In the genomic region with DNA sequence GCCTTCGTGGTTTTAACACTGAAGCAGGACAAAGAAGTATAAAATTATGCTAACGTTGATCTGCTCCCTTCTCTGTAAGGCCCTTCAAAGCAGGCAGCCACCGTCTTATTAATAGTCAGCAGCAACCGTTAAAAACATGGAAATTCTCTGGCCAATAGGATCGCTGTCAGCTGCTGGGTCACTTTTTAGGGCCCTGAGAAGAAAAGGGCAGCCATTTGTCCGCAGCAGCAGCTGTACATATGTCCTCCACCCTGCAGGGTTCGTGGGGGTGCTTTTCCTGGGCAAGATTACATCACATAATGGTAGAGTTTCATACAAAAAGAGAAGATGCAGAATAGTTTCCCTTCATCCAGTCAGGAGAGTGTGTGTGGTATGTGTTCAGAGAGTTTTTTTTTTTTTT, we compare ENCODE assay signal across 10 mouse cellular contexts. TPM values are rescaled to one million over a fixed set of nuclear protein-coding genes. Genes with fewer than 3 reads are reported as not detected.
A peak's percentile ranks its signal among the peaks of the same experiment; 100 is the strongest.
DNase-seq lines count a peak whose midpoint lies in the region; ATAC-seq lines count a peak whose summit lies in the region.
"Had no signal": no experiment of that assay in that cellular context is flagged by ENCODE, and none has a peak within 500 bp of the region (broad histone marks: within the 10 kb centered on the region; RNA-seq: fewer than 3 reads in every experiment).

No protein-coding gene starts in this region.

- peaks cover 42% of the 10 kb centered on the region for H3K36me3 ChIP-seq in heart, embryonic 12.5 days
- H3K36me3 ChIP-seq in forebrain, embryonic 15.5 days, result peaks cover 48% of the 10 kb centered on the region
- H3K36me3 ChIP-seq in midbrain, embryonic 10.5 days, result peaks cover 57% of the 10 kb centered on the region

- H3K9ac ChIP-seq in heart, embryonic 12.5 days, result 0 out of 2 replicates have a peak overlapping the region, but pooled peaks have one; percentile 15
- H3K9ac ChIP-seq in forebrain, embryonic 15.5 days (replicated peaks), result peak overlapping the region; percentile 16; the same call in 1 of the 2 replicates

- H3K27me3 ChIP-seq in heart, embryonic 12.5 days (replicated peaks), result no peaks in the 10 kb centered on the region
- no peaks in the 10 kb centered on the region for H3K27me3 ChIP-seq in forebrain, embryonic 15.5 days
- no peaks in the 10 kb centered on the region for H3K27me3 ChIP-seq in midbrain, embryonic 10.5 days (ENCODE audit: low read depth, poor library complexity, severe bottlenecking)

- DNase-seq in heart, adult 18-20 months, result no peak
- peak; percentile 7 for DNase-seq in CD4-positive helper T cell, adult 2 months (ENCODE audit: low read depth, low spot score)
- no peak for DNase-seq in midbrain, embryonic 10.5 days (ENCODE audit: low spot score)
- DNase-seq in urinary bladder, postnatal 10 days (ENCODE audit: low spot score), result no peak
- no peak for DNase-seq in adrenal gland, adult (ENCODE audit: inconsistent age in 2 of 2, low spot score in 1 of 2)
- DNase-seq in gastrocnemius, postnatal 10 days, result no peak
- DNase-seq: adrenal gland, postnatal 36 days; kidney, adult 9 months had no signal

- 72% methylated on average over 7 of the region's 7 CpGs for WGBS in heart, embryonic 12.5 days
- WGBS in forebrain, embryonic 15.5 days, result 44% methylated on average over 7 of the region's 7 CpGs
- WGBS in midbrain, embryonic 10.5 days, result 85% methylated on average over 7 of the region's 7 CpGs

- H3K4me3 ChIP-seq in heart, embryonic 12.5 days, result no peak overlapping the region
- H3K4me3 ChIP-seq in forebrain, embryonic 15.5 days, result peak overlapping the region; percentile 84
- H3K4me3 ChIP-seq in midbrain, embryonic 10.5 days, result peak overlapping the region; percentile 95

- H3K4me1 ChIP-seq in heart, embryonic 12.5 days (replicated peaks), result peaks cover 11% of the 10 kb centered on the region; the same call in 1 of the 2 replicates
- peaks cover 22% of the 10 kb centered on the region for H3K4me1 ChIP-seq in forebrain, embryonic 15.5 days
- peaks cover 22% of the 10 kb centered on the region for H3K4me1 ChIP-seq in midbrain, embryonic 10.5 days

- H3K27ac ChIP-seq in heart, embryonic 12.5 days (ENCODE audit: poor library complexity, severe bottlenecking), result no peak overlapping the region
- no peak overlapping the region for H3K27ac ChIP-seq in forebrain, embryonic 15.5 days (replicated peaks)
- H3K27ac ChIP-seq in midbrain, embryonic 10.5 days (replicated peaks), result no peak overlapping the region; the same call in 1 of the 2 replicates

- no peaks in the 10 kb centered on the region for H3K9me3 ChIP-seq in heart, embryonic 12.5 days (replicated peaks)
- no peaks in the 10 kb centered on the region for H3K9me3 ChIP-seq in forebrain, embryonic 15.5 days
- H3K9me3 ChIP-seq in midbrain, embryonic 10.5 days (replicated peaks), result no peaks in the 10 kb centered on the region

- ATAC-seq in heart, embryonic 12.5 days (ENCODE audit: insufficient number of reproducible peaks, low FRiP score), result no peak
- no peak for ATAC-seq in forebrain, embryonic 15.5 days (replicated peaks)

- H3K4me2 ChIP-seq in heart, embryonic 12.5 days, result peak overlapping the region; percentile 55; the same call in 1 of the 2 replicates
- peak overlapping the region; percentile 58 for H3K4me2 ChIP-seq in forebrain, embryonic 15.5 days (replicated peaks)

RNA-seq across cellular contexts. Expression of a gene that starts 3.0 kb away (rescaled TPM):
- polyA plus RNA-seq in heart, embryonic 12.5 days (2016; fragmentation: Nextera tagmentation; extraction: Ambion mirVana), result 48.0 and 49.0 TPM in 2 replicates
- 10 to 100 TPM; 13.0 to 20.1 TPM for total RNA-seq in heart, adult 18-20 months (2021)
- polyA plus RNA-seq in forebrain, embryonic 15.5 days (2015; fragmentation: Nextera tagmentation; extraction: Ambion mirVana), result 177 and 187 TPM in 2 replicates
- 44.5 and 66.7 TPM in 2 replicates for polyA plus RNA-seq in midbrain, embryonic 10.5 days (2016; fragmentation: Nextera tagmentation; extraction: Ambion mirVana)
- 10 to 100 TPM; 16.9 to 18.2 TPM for total RNA-seq in gastrocnemius, postnatal 10 days (2021)
